Mouse (Mus musculus) erythroblast, adult 5-6 weeks (primary cell): Measurements from ENCODE around the gene Avpi1. TPM values are rescaled to one million over a fixed set of nuclear protein-coding genes. Genes with fewer than 3 reads are reported as not detected.

Experiments
- ATAC-seq: replicated peaks from 2 replicates; pipeline ENCODE4 v1.8.0; 2016; ENCODE audit warnings: moderate number of reproducible peaks, mild to moderate bottlenecking, moderate TSS enrichment, inconsistent platforms; ENCODE audit not compliant: poor library complexity, low FRiP score, severe bottlenecking
- total RNA-seq, 2 experiments: library from RNA; stranded (forward) in 1 of 2; stranded (reverse) in 1 of 2; fragments of 150-400 nt in 1 of 2; fragments of 200-764, 138-1000 nt in 1 of 2; gene quantifications; 2 replicates each; pipeline versions ENCODE4 v1.2.3 to v1.2.4; 2015 to 2017; ENCODE audit warnings: low replicate concordance in 2 of 2

Gene Avpi1
- total RNA-seq, 2 experiments from 2014 or later, result 0.34 TPM; not detected in 1

- ATAC-seq, result no peak
Observed at GRCm38 (mm10) chr19:42145731-42146130, 16.9 kb upstream of the Avpi1 start.

DNA sequence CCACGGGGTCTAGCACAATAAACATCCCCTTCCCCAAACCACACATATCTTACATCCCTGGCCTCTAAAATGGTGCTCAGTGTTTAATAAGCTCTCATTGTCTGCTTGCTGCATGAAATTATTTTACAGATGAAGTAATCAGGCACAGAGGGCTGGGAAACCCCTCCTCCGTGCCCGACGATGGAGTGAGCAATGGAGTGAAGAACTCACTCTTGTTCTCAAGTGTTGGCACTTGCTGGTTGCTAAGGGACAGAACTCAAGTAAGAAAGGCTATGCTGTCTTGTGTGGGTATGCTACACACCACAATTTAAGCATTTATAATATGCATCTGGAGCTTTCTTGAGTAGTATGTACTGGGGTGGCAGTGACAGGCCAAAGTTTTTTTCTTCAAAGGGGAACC lies 16.4 kb upstream of the Avpi1 start:
- no peak for ATAC-seq

GRCm38 (mm10) chr19:42144541-42145167 lies 15.8 kb upstream of the Avpi1 start:
- no peak for ATAC-seq

- no peak for ATAC-seq
Observed at GRCm38 (mm10) chr19:42144067-42144466, 15.2 kb upstream of the Avpi1 start.

DNA sequence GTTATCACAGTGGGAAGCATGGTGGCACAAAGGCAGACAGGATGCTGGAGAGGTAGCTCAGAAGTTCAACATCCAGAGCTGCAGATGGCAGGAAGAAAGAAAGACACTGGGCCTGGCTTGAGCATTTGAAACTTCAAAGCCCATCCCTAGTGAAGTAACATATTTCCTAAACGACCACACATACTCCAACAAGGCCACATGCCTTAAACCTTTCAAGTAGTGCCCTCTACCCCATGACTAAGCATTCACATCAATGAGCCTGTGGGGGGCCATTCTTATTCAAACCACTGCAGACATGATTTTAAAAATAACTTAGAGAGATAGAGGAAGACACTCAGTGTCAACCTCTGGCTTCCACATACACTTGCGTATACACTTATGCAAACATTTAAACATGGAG lies 13.9 kb upstream of the Avpi1 start:
- no peak for ATAC-seq

DNA sequence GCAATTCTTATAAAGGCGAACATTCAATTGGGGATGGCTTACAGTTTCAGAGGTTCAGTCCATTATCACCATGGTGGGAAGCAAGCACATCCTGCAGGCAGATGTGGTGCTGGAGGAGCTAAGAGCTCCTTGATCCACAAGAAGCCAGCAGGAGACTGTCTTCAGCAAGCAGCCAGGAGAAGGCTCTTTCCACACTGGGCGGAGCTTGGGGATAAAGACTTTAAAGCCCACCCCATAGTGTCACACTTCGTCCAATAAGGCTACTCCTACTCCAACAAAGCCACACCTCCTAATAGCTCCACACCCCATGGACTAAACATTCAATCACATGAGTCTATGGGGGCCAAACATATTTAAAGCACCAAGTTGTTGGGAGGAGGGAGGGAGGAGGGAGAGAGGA lies 13.1 kb upstream of the Avpi1 start:
- no peak for ATAC-seq

DNA sequence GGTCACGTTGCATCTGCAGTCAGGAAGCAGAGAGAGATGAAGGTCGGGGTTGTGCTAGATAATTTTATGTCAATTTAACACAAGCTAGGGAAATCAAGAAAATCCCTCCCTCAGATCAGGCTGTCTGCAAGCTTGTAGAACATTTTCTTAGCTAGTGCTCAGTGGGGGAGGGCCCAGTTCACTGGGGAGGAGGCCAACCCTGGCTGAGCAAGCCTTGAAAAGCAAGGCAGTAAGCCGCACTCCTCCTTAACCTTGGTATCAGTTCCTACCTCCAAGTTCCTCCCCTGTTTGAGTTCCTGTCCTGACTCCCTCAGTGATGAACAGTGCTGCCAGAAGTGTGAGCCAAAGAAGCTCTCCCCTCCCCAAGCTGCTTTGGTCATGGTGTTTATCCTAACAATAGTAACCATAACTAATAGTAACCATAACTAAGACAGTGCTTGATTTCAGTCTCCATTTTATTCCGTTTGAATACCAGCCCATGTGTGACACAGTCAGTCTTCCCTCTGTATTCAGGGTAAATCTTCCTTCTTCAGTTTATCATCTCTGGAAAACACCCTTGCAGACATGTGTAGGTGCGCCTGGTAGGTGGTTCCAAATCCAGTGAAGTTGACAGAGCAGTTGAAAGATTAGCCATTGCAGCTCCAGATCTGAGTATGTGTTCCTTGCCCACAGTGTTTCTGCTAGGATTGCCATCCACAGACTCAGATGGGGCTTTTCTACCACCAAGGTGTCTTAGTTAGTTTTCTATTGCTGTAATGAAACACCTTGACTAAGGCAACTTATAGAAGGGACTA lies 11.1 kb upstream of the Avpi1 start:
- no peak for ATAC-seq

DNA sequence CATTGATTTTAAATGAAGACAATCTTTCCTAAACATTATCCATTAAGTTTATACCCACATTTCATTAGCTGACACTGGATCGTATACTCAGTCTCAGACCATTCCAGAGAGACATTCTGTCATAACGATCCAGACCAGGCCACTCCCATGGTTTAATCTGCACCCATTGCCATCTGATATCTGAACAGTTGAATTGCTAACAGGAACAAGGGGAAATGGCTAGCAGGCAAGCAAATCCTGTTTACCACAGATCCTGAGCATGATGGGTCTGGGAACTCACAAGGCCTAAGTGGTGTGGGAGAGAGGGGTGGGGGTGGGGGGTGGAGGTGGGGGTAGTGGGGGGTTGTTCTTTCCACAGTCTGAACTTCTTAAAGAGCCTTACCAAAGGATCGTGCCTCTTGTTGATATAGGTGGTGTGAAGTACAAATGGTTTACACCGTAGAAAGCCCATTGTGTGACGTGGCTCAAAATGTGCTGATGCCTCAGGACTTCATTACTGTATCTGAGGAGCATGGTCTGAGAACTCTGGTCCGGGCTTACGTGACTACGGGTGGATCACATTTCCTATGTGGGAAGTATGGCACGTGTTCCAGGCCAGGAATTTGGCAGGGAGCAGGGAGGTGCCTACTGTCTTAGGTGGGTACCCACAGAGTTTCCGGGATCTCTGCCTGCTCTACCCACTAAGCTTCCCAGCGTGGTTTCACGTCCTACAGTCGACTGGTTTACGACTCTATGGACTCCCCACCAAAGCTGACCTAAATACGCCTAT lies 9.8 kb upstream of the Avpi1 start:
- ATAC-seq, result no peak

- no peak for ATAC-seq
Observed at GRCm38 (mm10) chr19:42137167-42137672, 8.4 kb upstream of the Avpi1 start.

GRCm38 (mm10) chr19:42136126-42136525 lies 7.3 kb upstream of the Avpi1 start:
- ATAC-seq, result no peak

- no peak for ATAC-seq
Observed at GRCm38 (mm10) chr19:42135070-42135469, 6.2 kb upstream of the Avpi1 start.

- no peak for ATAC-seq
Observed at GRCm38 (mm10) chr19:42131101-42131500, 2.2 kb upstream of the Avpi1 start.

GRCm38 (mm10) chr19:42130294-42130606 lies 1.4 kb upstream of the Avpi1 start:
- no peak for ATAC-seq

- ATAC-seq, result no peak
Observed at GRCm38 (mm10) chr19:42129509-42130293, 842 bp upstream of the Avpi1 start.

DNA sequence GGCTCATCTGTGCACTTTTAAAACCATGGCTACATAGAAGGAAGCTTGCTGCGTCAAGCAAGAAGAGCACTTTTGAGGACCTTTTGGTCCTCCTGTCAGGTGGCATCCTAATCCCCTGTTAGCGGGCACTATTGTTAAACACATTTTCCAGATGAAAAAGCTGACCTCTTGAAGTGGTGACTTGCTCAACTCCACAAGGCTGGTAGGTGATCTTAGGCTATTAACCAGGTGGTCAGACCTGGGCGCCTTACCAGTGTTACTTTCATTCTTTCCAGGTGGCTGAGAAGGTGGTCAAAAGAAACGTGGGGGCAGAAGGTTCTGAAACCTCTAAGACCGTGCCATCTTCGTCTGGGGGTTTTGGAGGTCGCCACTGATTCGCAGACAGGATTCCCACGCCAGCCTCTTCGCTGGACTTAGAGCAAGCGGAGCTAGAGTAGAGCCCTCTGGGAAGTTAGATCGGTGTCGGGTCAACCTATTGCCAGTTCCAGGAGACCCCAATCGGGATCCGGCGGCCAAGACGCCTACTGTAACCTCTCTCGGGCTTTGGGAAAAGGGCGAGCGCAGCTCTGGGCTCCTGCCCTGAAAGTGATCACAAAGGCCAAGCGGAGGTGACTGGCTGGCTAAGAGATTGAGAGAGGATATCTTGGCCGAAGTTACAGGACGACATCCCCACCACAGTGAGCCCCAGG lies 663 bp downstream of the Avpi1 start:
- no peak for ATAC-seq

DNA sequence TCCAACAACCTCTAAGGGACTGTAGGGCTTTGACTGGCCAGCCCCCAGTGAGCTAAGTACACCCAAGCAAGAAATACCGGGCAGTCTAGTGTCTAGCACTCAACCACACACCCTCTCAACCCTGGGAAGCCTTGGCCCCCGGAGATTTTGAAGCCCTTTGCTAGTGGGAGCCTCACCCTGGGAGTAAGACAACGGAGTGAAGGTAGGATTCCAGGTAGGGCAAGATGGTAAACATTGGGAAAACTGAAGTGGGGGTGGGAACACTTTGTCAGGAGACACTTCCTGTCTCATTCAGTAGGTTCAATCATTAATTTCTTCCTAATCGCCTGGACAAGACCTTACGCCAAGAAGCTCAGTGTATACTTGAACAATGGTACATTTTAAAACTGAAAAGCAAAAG lies 1.8 kb downstream of the Avpi1 start:
- ATAC-seq, result no peak

DNA sequence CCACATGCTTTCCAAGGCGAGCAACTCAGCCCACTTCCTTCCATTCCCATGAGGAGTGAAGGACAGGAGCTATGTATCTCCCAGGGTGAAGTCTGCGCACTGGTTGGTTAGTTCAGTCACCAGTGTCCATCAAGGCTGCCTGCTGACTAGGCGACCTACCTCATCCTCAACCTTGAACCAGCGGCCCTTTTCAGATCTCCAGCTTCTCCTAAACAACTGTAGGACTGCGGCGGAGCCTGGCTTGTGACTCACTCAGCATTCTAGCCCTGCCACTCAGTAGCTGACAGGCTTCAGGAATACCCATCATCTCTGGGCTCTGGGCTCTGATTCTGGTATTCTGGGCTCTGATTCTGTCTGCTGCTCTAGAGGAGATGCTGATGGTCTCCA lies 2.6 kb downstream of the Avpi1 start:
- ATAC-seq, result no peak

- no peak for ATAC-seq
Observed at GRCm38 (mm10) chr19:42125501-42126218, 3.2 kb downstream of the Avpi1 start.

DNA sequence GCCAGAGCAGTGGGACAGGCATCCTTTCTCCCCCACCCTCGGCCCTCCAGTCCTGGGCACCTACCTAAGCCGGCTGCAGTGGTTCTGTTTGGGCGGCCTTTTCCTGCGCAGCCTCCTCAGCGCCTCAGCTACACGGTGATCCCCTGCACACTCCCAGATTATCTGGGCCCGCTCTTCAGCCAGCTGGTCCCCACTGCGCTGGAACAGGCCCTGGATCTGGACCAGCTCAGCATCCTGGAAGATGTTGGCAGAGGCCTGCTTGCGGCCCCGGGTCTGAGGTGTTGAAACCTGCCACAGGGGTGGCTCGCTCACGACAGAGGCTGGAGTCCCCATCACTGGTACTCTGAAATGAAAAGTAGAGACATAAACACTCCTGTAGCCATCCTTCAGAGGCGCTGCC lies 4.2 kb downstream of the Avpi1 start:
- no peak for ATAC-seq
